Mouse (Mus musculus): ENCODE data around the gene Xylt2.

The Xylt2 gene

DNA sequence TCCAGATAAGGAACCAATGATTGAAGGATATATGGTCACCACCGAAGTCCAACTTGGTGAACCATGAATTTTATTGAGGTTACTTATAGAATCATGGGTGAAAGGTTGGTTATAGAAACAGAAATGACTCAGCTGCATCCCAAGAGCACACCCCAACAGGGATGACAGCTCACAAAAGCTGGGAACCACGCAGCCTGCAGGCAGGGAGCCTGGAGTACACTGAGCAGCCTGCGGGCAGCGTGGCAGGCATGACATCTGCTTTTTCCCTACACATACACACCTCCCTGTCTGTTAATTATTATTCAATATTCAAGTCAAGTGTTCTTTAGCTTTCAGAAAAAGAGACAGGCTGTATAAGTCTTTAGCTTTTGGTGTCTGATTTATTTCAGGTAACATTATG, 62.7 kb downstream of the Xylt2 start:
- no peak for DNase-seq (ENCODE audit: low spot score)

Measured in yolk sac, embryonic 10.5 days (tissue).